Mouse (Mus musculus): ENCODE data around the gene AV320801. TPM values are rescaled to one million over a fixed set of nuclear protein-coding genes. Genes with fewer than 3 reads are reported as not detected.

The AV320801 gene
- polyA plus RNA-seq (2012; fragmentation: generic; extraction: Trizol): not detected

GRCm38 (mm10) chrX:135494288-135494687 is at the start of gene AV320801:
Gene AV320801 (plus strand): TSS chrX:135494588.

Other genes starting within 250 kb of the AV320801 start
- not detected for gene Pramel3, start 192.3 kb upstream of the AV320801 start, polyA plus RNA-seq (2012; fragmentation: generic; extraction: Trizol)
- gene Gm5128, start 121.3 kb upstream of the AV320801 start, polyA plus RNA-seq (2012; fragmentation: generic; extraction: Trizol): not detected
- gene Gm7903, start 60.8 kb upstream of the AV320801 start, polyA plus RNA-seq (2012; fragmentation: generic; extraction: Trizol): not detected
- gene Nxf7, start 104.2 kb downstream of the AV320801 start, polyA plus RNA-seq (2012; fragmentation: generic; extraction: Trizol): under 1 TPM in 1 of 2 experiments, not detected in 1; 0.02 TPM
- gene Prame, start 133.1 kb downstream of the AV320801 start, polyA plus RNA-seq (2012; fragmentation: generic; extraction: Trizol): not detected
- under 1 TPM in 1 of 2 experiments, not detected in 1; 0.08 TPM for gene Tcp11x2, start 199.2 kb downstream of the AV320801 start, polyA plus RNA-seq (2012; fragmentation: generic; extraction: Trizol)
- gene Tmsb15a, start 230.7 kb downstream of the AV320801 start, polyA plus RNA-seq (2012; fragmentation: generic; extraction: Trizol): not detected
- gene Armcx5, start 248.1 kb downstream of the AV320801 start, polyA plus RNA-seq (2012; fragmentation: generic; extraction: Trizol): 1 to 10 TPM in 1 of 2 experiments, under 1 TPM in 1; 0.08 to 1.4 TPM
- 1 to 10 TPM; 1.1 to 3.8 TPM for gene Gprasp1, start 248.1 kb downstream of the AV320801 start, polyA plus RNA-seq (2012; fragmentation: generic; extraction: Trizol)

All from C3H10T1/2 (cell line).